Mouse (Mus musculus) left cerebral cortex, adult 2 months (tissue): ENCODE data around the gene Ccm2. TPM values are rescaled to one million over a fixed set of nuclear protein-coding genes. Genes with fewer than 3 reads are reported as not detected.
A peak's percentile ranks its signal among the peaks of the same experiment; 100 is the strongest.

ENCODE experiments used
- DNase-seq, 2 experiments: peaks; one replicate each; pipeline ENCODE4 v3.0.0; 2021 to 2022; ENCODE audit warnings: low spot score in 2 of 2, mixed read lengths in 1 of 2; ENCODE audit errors: extremely low spot score in 1 of 2
- H3K27ac ChIP-seq: fragments of 200-600 bp; 2 replicates; pipeline ENCODE4 v1.8.1; 2022
- H3K4me3 ChIP-seq: fragments of 200-600 bp; 2 replicates; pipeline ENCODE4 v1.8.1; 2022
- CTCF ChIP-seq: fragments of 200-600 bp; IDR thresholded peaks from 2 replicates; pipeline ENCODE4 v1.8.1; 2022; ENCODE audit warnings: antibody characterized with exemption, mild to moderate bottlenecking, moderate library complexity
- intact Hi-C: fragments of 180-260 bp; cut with DNase I; formaldehyde crosslinking; loops from one replicate; pipeline ENCODE4 v1.15.1; 2025
- long read RNA-seq, 2 experiments: library from polyadenylated mRNA; stranded (forward); transcript quantifications; one replicate each; pipeline ENCODE4 v2.0.0; 2021; ENCODE audit warnings: borderline mapping rate in 2 of 2
- total RNA-seq, 2 experiments: library from RNA; stranded (reverse); gene quantifications; 2 replicates each; pipeline ENCODE4 v1.2.3; 2021

The Ccm2 gene
- 10 to 100 TPM; 51.3 to 69.5 TPM for total RNA-seq
- long read RNA-seq, experiment 1, transcript Ccm2-201 (10 exons, 1,858 nt) = major isoform, 95 of 131 reads
- long read RNA-seq, experiment 1, partial matches to known transcripts = 7 of 131 reads
- long read RNA-seq, experiment 1, other reads (novel, unspliced or antisense) = 29 of 131 reads
- long read RNA-seq, experiment 2, transcript Ccm2-201 (10 exons, 1,858 nt) = major isoform, 65 of 85 reads
- long read RNA-seq, experiment 2, partial matches to known transcripts = 2 of 85 reads
- long read RNA-seq, experiment 2, other reads (novel, unspliced or antisense) = 18 of 85 reads

DNA sequence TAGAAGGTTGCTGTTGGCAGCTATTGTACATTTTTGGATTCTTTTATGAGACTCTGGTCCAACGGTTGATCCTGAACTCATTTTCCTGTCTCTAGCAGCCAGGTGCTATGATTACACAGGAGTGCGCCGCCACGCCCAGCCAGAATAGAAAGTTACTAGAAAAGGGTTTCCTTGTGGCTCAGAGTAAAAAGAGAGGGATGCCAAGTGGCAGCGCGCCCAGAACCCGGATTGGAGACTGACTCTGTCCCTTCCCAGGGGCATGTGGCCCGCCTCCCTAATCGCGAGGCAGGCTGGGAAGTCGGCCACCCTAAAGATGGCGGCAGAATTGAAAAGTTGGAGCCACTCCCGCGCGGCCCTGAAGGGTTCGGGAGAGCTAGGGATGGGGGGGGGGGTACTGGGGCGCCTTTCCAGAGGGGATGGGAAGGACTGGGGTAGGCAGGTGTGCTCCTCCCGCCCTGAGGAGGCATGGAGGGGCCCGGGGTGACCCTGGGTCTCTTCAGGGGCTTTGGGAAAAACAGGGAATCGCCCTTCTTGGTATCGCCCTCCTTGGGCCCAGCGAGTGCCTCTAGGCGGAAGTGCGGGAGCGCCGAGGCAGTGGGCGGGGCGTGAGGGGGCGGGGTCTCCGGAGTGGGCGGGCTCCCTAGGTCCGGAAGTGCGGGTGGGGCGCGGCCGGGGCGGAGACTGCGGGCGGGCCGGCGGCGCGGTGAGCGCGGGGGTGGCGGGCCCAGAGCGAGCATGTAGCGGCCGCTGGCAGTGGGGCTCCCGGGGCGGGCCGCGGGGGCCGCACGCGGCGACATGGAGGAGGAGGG, at the start of gene Ccm2:
Gene Ccm2, plus strand, starts transcription at position 683 of the 809 bp plus-strand sequence.
- H3K4me3 ChIP-seq = peak within 1 kb of the TSS; percentile 88
- intact Hi-C loops = loop anchor here (1.0 kb wide), 2 partner anchors 70 to 80 kb away; partner anchors contain the start of gene Tbrg4

DNA sequence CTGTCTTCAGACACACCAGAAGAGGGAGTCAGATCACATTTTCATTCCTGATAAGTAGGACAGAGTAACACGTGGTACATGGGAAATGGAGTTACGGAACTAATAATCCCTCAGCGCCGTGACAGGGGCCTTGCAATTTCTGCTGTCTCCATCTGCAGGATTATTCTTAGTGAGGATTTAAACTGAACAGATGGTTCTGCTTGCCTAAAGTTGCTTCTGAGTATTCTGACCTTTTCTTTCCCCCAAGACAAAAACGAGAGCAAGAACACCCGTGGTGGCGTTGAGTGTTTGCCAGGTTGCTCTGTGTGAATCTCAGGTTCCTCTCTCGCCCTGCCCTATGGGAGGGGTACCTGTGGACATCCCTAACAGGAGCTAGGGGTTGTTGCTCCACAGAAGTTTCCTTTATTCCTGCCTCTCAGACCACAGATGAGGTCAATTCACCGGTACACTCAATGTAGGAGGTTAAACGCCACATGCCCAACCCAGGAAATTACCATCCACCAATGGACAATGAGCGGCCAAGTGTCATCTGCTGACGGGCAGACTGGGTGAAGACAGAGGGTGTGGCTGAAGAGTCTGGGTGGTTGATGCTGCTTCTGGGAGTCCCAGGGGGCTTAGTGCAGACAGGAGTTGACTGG, 49.3 kb upstream of the Ccm2 start:
- DNase-seq = no peak
- Histone ChIP-seq H3K4me3 (no peak overlapping the region), H3K27ac (no peak overlapping the region)
- intact Hi-C loops = no loop called here
- no peak; the same call in 1 of the 2 replicates for TF ChIP-seq CTCF

More for the DNA sequence above, at the start of gene Ccm2:
- H3K27ac ChIP-seq = peak within 1 kb of the TSS; percentile 90
- no peak for TF ChIP-seq CTCF
- peak; percentile 91 to 92 for DNase-seq

DNA sequence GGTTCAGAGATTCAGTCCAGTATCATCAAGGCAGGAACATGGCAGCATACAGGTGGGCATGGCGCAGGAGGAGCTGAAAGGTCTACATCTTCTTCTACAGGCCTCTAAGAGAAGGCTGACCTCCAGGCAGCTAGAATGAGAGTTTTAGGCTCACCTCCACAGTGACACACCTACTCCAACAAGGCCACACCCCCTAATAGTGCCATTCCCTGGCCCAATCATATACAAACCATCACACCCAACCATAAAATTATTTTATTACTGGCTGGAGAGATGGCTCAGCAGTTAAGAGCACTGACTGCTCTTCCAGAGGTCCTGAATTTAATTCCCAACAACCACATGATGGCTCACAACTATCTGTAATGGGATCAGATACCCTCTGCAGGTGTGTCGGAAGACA, 44.2 kb upstream of the Ccm2 start:
- no peak for TF ChIP-seq CTCF
- DNase-seq = no peak
- intact Hi-C loops = no loop called here
- no peak overlapping the region for H3K27ac ChIP-seq
- no peak overlapping the region for H3K4me3 ChIP-seq

DNA sequence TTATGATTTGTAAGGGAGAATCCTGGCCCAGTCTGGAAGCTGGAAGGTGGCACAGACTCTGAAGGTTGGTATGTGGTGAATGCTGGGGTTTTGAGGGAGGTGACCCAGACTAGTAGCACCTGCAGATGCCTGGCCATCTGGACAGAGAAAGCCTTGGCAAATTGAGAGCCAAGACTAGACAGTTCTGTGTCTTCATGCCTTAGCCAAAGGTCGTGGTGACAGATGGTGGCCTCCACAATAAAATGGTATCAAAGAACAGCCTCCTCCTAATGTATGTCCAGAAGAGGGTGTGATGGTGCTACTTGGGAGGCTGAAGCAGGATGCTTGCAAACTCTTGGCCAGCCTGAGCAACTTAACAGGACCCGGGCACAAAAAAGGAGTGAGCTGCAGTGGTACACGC, 42.5 kb upstream of the Ccm2 start:
- TF ChIP-seq CTCF = no peak
- intact Hi-C loops = no loop called here
- H3K27ac ChIP-seq = no peak overlapping the region
- no peak for DNase-seq
- no peak overlapping the region for H3K4me3 ChIP-seq

DNA sequence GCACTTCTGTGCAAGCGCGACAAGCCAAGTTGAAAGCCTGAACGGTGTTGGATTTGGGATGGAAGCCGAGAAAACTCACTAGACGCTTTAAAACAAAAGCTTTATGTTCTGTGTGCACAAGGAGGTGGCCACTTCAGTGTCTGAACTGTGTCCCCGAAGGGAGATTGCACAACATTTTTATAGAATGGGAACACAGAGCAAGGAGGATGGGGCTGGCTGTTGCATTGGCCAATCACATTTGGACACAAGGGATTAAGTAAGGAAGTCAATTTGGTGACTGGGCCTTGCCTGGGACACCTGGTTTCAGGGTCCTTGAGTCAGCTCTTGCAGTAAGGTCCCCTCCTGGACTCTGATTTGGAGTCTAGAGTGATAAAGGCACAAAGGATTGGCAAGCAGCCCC, 42.0 kb upstream of the Ccm2 start:
- no peak overlapping the region for H3K4me3 ChIP-seq
- no peak for TF ChIP-seq CTCF
- intact Hi-C loops = no loop called here

DNA sequence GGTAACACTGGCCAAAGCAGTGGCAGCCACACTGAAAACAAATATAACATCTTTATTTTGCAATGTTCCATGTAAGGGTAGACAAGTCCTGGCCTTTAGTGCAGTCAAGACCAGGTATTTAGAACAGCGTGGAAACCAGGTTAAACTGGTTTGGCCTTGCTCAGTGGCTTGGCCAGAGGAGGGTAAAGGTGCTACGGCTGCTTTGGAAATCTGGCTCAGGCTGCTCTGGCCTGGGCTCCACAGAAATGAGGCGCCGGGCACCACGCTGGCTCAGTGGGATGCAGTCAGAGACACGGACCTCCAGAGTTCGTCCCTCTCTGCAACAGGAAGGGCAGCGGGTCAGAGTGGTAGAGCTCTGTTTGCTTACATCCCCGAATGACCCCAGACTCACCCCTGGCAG, 40.2 kb upstream of the Ccm2 start:
- Histone ChIP-seq H3K4me3 (no peak overlapping the region), H3K27ac (no peak overlapping the region)
- intact Hi-C loops = no loop called here
- TF ChIP-seq CTCF = no peak
- no peak for DNase-seq

More for the DNA sequence above, 42.0 kb upstream of the Ccm2 start:
- H3K27ac ChIP-seq = no peak overlapping the region
- no peak for DNase-seq

DNA sequence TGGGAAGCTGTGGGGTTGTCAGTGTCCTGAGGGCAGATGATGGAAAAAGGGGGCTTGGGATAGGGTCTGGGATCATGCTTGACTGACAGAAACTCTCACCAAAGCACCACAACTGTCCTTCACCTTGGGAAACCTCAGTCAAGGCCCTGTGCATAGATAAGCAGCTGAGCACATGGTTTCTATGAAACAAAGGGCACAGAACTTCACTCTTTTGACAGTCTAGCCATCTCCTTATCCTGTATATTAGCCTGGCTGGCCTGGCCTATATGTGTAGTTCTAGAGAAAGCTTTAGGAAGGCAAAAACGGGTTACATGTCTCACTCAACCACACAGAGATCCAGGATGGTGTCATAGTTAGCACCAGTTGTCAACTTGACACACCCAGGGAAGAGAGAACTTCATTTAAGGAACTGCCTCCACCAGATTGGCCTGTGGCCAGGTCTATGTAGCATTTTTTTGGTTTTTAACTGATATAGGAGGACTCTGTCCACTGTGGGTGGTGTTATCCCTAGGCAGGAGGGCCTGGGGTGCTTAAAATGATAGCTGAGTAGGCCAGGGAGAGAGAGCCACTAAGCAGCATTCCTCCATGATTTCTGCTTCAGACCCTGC, 38.3 kb upstream of the Ccm2 start:
- intact Hi-C loops = no loop called here
- no peak overlapping the region for H3K4me3 ChIP-seq
- H3K27ac ChIP-seq = no peak overlapping the region
- no peak for DNase-seq
- no peak for TF ChIP-seq CTCF

DNA sequence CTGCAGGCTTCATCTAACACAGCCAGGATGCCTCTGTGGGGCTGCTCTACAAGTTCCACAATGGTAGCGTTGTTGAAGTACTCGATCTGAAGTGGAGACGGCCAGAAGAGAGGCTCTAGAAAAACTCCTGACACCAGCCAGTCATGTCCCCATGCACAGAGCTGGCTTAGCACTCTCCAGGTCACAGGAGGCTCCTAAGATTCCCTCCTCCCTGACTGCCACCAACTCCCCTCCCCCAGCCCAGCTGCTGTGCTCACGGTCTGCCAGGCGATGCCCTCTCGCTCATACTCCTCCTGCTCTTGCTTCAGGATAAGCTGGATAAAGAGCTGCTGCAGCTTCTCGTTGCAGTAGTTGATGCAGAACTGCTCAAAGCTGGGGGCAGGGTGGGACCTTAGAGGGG, 31.9 kb upstream of the Ccm2 start:
- Histone ChIP-seq H3K4me3 (no peak overlapping the region), H3K27ac (no peak overlapping the region)
- TF ChIP-seq CTCF = no peak
- no peak for DNase-seq
- intact Hi-C loops = no loop called here

DNA sequence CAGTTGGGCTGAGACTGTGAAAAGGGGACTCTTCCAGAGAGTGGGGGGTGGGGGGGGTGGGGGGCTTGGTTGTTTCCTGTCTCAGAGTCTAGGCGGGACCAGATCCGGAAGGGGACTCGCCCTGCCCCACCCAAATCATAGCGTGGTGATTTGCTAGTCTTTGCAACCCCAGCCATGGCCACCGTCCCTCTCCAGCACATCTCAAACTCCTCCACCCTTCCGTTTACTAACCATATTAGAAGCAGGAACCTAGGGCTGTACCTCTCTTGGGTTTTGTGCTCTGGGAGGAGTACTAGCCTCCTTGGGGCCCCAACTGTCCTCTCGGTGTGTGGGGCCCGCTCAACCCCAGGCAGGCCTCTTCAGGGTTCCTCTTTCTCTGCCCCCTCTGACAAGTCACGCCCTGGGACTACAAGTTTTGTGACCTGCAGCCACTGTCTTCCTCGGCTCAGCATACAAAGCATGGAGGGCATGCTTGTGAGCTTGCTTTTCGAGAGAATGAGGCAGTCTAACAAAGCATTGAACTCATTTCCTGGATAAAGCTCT, 27.1 kb upstream of the Ccm2 start:
- Histone ChIP-seq H3K4me3 (no peak overlapping the region), H3K27ac (no peak overlapping the region)
- no peak for DNase-seq
- intact Hi-C loops = no loop called here
- TF ChIP-seq CTCF = no peak

DNA sequence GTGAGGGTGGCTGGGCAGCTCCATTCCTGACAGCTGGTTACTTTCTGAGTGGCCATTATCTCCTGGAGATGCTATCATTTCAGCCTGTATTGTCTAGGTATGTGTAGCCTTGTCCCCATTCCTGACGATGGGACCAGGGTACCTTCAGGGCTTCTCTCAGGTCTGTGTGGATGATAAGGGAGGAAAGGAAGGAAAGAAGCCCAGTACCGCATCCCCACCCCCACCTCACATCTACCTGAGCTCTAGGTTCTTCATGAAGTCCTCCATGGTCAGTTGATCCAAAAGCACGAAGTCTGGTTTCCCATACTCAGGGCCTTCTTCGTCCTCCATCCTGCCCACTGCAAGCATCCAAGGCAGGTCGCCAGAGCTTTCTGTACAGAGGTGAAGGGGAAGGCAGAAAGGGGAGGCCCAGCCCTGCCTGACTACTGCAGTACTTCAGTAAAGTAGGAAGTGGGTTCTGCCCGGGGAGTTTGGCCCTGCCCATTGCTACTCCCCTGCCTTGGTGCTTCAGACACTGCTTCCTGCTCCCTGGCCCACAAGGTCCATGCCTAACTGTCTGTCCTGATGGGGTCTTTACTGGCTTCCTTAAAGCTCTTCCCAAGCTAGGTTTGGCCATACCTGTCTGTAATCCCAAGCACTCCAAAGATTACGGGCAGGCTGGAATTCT, 26.0 kb upstream of the Ccm2 start, which contains the start of gene Myo1g:
Gene Myo1g, minus strand, starts transcription at position 459 of the 667 bp plus-strand sequence.
- DNase-seq = no peak
- no peak for TF ChIP-seq CTCF

More for the DNA sequence above, 26.0 kb upstream of the Ccm2 start, which contains the start of gene Myo1g:
- intact Hi-C loops = no loop called here
- Histone ChIP-seq H3K27ac (no peak within 1 kb of the TSS), H3K4me3 (no peak within 1 kb of the TSS)
